Mouse (Mus musculus) heart, postnatal 14 days (tissue): ENCODE measurements around the gene Thap12. TPM values are rescaled to one million over a fixed set of nuclear protein-coding genes. Genes with fewer than 3 reads are reported as not detected.

Experiments
- DNase-seq, 2 experiments: peaks; one replicate each; pipeline ENCODE4 v3.0.0; 2021 to 2022
- intact Hi-C: fragments of 180-260 bp; cut with DNase I; formaldehyde crosslinking; loops from one replicate; pipeline ENCODE4 v1.15.1; 2025
- total RNA-seq, 2 experiments: library from RNA; stranded (reverse); gene quantifications; 2 replicates each; pipeline ENCODE4 v1.2.3; 2021

Gene Thap12
- total RNA-seq, 2 experiments from 2014 or later = 60.5 to 70.9 TPM

- intact Hi-C loops = no loop called here
- DNase-seq = peak; percentile 30 to 41
Observed at GRCm38 (mm10) chr7:98692761-98693546, 9.9 kb upstream of the Thap12 start.

DNA sequence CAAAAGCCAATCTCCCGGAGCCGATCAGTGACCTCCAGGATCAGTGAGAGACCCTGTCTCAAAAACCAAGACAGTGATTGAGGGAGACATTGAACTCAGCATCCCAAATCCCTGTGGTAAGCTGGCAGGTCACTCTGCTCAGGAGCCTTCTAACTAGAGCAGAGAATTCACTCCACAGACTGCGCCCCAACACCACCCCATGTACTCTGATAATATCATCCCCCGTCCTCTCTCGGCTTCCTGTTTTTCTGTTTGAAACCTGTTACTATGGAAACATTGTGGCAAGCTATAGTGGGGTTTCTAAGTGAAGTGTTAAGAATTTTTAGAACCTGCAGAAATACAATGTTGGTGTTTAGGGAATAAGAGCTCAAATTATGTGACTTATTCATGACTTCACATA is 8.9 kb upstream of the Thap12 start:
- intact Hi-C loops = no loop called here
- no peak for DNase-seq

- no peak for DNase-seq
- intact Hi-C loops = no loop called here
Observed at GRCm38 (mm10) chr7:98697496-98697895, 5.4 kb upstream of the Thap12 start.

- intact Hi-C loops = no loop called here
- DNase-seq = no peak
Observed at GRCm38 (mm10) chr7:98698041-98698440, 4.9 kb upstream of the Thap12 start.

GRCm38 (mm10) chr7:98698590-98698989 is 4.3 kb upstream of the Thap12 start:
- intact Hi-C loops = no loop called here
- no peak for DNase-seq

DNA sequence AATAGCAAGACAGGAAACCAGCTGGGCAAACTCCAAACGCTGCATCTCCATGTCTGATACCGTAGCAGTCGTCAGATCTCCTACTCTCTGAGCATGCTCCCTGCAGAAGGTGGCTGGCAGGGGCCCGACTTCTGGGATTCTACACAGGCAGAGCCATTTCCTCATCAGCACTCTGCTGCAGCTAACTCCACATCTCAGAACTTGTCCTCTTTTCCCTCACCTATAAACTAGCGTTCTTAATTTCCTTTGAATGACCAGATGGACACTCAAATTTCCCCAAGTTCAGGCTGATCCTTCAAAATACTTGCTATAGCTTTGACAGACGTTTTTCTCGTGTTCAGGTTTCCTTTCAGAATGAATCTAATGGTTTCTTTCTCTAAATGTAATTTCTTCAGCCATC is 1.1 kb upstream of the Thap12 start:
- intact Hi-C loops = loop anchor here (2.0 to 5.0 kb wide), 2 partner anchors 45 to 219 kb away; partner anchors contain the start of gene Emsy

GRCm38 (mm10) chr7:98703365-98703881 is 520 bp downstream of the Thap12 start:
- intact Hi-C loops = loop anchor here (2.0 to 5.0 kb wide), 2 partner anchors 47 to 221 kb away; partner anchors contain the start of gene Emsy
- DNase-seq = peak in 1 of 2 experiments; percentile 46

More for the DNA sequence above, 1.1 kb upstream of the Thap12 start:
- DNase-seq = no peak

- intact Hi-C loops = loop anchor here (5.0 kb wide), 1 partner anchor 222 kb away; no protein-coding TSS in a partner anchor
- DNase-seq = no peak
Observed at GRCm38 (mm10) chr7:98704276-98704675, 1.4 kb downstream of the Thap12 start.

DNA sequence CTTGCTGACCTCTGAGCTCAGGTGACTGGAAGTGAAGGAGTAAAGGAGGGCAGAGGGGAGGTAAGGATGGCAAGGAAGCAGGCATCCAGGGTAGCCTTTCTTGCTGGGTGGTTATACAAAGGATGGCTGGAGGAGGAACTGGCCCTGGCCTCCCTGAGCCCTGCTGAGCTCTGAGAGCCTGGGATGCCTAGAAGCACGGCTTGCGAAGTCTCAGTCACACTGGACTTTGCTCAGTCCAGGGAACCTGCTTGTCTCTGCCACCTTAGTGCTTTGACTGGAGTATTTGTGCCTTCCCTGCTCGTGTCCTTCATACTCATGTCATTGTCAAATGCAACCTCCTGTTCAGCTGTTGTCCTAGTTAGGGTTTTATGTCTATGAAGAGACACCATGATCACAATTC is 10.8 kb downstream of the Thap12 start:
- no peak for DNase-seq
- intact Hi-C loops = no loop called here

GRCm38 (mm10) chr7:98717438-98717837 is 14.5 kb downstream of the Thap12 start:
- DNase-seq = no peak
- intact Hi-C loops = no loop called here

DNA sequence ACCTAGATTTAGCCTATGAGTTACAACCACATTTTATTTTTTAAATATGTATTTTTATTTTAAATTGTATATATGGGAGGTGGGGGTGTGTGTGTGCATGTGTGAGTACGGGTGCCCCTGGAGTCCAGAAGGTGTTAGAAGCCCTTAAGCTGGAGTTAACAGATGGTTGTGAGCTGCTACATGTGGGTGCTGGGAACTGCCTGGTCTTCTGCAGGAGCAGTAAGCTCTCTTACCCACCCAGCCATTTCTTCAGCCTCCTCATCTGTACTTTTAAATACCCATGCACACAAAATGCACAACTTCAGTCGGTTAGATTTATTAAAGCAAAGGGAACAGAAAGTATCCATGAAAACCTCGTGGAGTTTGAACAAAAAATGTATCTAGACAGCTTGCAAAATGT is 16.9 kb downstream of the Thap12 start:
- intact Hi-C loops = no loop called here
- DNase-seq = no peak

GRCm38 (mm10) chr7:98720731-98721130 is 17.8 kb downstream of the Thap12 start:
- no peak for DNase-seq
- intact Hi-C loops = no loop called here

DNA sequence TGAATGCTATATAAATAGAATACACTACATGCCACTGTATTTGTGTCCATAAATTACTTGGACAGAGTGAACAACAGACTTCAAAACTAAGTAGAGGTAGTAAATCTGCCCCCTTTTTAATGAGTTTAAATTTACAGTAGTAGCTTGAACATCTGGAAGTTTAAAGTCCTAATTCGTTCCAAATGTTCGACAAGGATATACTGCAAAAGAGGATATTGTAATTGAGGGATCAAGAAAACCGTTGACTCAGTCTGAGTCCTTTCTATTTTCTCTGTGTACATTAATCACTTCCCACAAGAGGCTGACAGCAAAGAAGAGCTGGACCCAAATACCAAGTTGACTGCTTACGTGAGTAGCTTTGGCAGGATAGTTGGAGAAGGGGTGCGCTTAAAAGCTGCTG is 18.3 kb downstream of the Thap12 start:
- no peak for DNase-seq
- intact Hi-C loops = no loop called here

DNA sequence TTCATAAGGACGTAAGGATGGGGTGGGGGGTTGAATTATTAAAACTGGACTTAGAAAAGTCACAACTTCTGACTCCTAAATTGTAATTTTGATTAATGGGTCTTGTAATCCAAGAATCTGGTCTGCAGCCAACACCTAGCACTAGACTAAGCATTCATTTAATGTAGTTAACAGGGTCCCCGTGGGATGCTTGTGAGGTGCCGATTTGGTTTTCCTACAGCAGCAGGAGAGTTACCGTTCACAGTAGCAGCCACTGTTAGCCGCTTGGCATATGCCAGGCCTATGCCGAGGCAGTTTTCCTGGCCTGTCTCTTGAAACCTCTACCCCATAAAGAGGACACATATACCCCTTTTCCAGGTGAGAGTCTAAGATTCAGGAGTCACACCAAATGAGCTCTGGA is 18.7 kb downstream of the Thap12 start:
- no peak for DNase-seq
- intact Hi-C loops = no loop called here

DNA sequence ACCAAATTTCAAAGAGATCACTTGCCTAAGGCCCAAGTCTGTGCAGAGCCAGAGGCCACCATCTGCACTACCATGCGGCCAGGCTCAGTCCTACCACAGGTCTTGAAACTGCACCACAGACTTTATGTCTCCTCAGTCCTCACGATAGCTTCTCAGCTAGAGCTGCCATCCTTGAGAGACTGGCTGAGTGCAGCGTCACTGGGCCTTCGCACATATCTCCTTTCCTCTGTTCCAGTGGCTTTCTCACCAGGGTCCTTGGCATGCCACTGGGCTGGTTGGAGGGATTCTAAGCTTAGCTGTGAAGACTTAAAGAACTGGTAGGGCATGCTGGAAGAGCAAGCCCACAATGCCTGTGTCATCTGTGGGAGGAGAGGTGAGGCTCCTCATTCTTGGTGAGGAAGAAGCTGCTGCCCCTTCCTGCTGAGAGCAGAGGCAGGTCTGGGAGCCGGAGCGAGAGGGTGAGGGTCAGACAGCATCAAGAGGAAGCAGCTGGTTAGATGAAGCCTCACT is 22.8 kb downstream of the Thap12 start:
- no peak for DNase-seq
- intact Hi-C loops = no loop called here

DNA sequence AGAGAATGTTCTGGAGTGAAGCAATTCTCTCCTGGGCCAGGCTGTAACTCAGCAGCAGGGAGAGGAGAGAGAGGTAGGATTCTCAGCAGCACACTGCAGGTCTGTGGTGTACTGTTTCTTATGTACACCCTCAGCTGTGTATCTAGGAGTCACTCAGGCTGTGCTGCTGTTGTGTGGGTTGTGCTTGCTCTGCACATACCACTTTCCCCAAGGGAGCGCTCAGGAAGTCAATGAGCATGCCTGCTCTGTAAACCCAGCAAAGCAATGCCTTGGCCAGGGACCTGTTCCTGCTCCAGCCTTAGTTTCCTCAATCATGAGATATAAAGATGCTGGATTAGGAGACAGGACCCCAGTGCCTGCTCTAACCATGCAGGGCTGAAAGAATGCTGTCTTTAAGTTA is 25.1 kb downstream of the Thap12 start:
- intact Hi-C loops = no loop called here
- no peak for DNase-seq

GRCm38 (mm10) chr7:98728499-98728898 is 25.6 kb downstream of the Thap12 start:
- no peak for DNase-seq
- intact Hi-C loops = no loop called here

- intact Hi-C loops = no loop called here
- DNase-seq = no peak
Observed at GRCm38 (mm10) chr7:98729661-98730271, 26.9 kb downstream of the Thap12 start.

GRCm38 (mm10) chr7:98733958-98734357 is 31.1 kb downstream of the Thap12 start:
- intact Hi-C loops = no loop called here
- DNase-seq = no peak

DNA sequence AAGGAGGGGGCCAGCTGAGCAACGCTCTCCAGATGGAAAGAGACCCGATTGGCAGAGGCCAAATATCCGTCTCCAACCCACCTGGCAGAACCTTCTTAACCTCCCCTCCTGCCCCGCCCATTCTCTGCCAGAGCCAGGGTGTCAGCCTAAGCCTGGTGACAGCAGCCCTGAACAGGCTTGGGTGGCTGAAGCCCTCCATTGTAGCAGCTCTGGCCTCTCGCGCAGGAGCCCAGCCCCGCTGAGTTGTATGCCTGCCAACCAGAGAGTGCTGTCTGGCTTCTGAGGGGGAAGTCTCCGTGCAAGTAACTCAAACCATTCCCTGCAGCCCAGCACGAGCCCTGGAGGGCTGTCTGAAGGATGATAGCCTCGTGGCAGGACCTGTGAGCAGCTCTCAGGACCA is 32.0 kb downstream of the Thap12 start:
- peak; percentile 50 to 69 for DNase-seq

DNA sequence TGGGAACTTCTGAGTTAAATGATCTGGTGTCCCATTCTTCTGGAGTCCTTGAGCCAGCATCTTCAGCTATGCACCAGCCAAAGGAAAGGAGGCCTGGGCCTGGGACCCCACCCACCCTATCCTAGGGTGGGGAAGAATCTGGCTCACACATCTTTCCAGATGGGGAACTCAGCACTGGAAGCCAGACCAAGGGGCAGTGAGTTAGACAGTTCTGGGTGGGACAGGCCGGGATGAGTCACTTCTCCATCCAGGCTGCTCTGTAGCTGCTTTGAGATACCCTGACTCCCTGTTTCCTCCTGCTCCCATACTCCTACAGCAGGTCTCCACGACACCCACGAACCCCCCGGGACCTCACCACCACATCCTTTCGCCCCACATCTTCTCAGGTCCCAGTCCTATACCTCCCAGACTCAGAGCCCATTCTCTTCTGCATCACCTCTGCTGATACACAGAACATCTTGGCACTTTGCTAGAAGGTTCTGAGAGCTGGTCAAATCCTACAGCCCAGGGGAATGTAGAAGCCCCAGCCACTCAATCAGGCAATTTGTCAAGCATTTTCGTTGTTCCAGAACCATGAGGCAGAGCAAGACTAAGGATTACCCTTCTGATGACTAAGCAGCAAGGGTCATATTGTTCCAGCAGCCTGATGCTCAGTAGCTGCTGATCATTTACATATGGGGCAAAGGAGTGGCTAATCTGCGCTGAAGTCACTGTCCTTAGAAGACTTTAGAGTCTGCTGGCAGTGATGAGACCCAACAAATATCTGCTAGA is 34.1 kb downstream of the Thap12 start:
- peak in 1 of 2 experiments; percentile 14 for DNase-seq
- intact Hi-C loops = no loop called here

More for the DNA sequence above, 32.0 kb downstream of the Thap12 start:
- intact Hi-C loops = no loop called here
